Mouse (Mus musculus): Measurements from ENCODE around the gene Med27. TPM values are rescaled to one million over a fixed set of nuclear protein-coding genes. Genes with fewer than 3 reads are reported as not detected.

Med27 gene
- polyA plus RNA-seq, 1 experiment from 2014 or later: 57.9 TPM

GRCm38 (mm10) chr2:29401868-29402267 is 55.2 kb downstream of the Med27 start:
- no peak for DNase-seq (ENCODE audit: low spot score)
- Histone ChIP-seq H3K27me3 (replicated peaks; ENCODE audit: low read depth, poor library complexity, severe bottlenecking) (no peaks in the 10 kb centered on the region), H3K4me1 (peaks cover 29% of the 10 kb centered on the region), H3K9me3 (no peaks in the 10 kb centered on the region), H3K27ac (replicated peaks) (no peak overlapping the region), H3K36me3 (replicated peaks) (no peaks in the 10 kb centered on the region), H3K4me3 (no peak overlapping the region)
- 88% methylated on average over 1 of the region's 1 CpGs for WGBS

GRCm38 (mm10) chr2:29402550-29403076 is 56.0 kb downstream of the Med27 start:
- 90% methylated on average over 3 of the region's 3 CpGs for WGBS
- Histone ChIP-seq H3K4me1 (peaks cover 23% of the 10 kb centered on the region), H3K4me3 (no peak overlapping the region), H3K27ac (replicated peaks) (no peak overlapping the region), H3K36me3 (replicated peaks) (no peaks in the 10 kb centered on the region), H3K27me3 (replicated peaks; ENCODE audit: low read depth, poor library complexity, severe bottlenecking) (no peaks in the 10 kb centered on the region), H3K9me3 (no peaks in the 10 kb centered on the region)
- DNase-seq (ENCODE audit: low spot score): no peak

- no peaks in the 10 kb centered on the region for H3K9me3 ChIP-seq
- no peaks in the 10 kb centered on the region for H3K27me3 ChIP-seq (replicated peaks; ENCODE audit: low read depth, poor library complexity, severe bottlenecking)
- 71% methylated on average over 9 of the region's 9 CpGs for WGBS
- H3K4me1 ChIP-seq: peaks cover 16% of the 10 kb centered on the region
- DNase-seq (ENCODE audit: low spot score): no peak
- H3K27ac ChIP-seq (replicated peaks): no peak overlapping the region
- H3K36me3 ChIP-seq (replicated peaks): no peaks in the 10 kb centered on the region
- H3K4me3 ChIP-seq: no peak overlapping the region
Observed at GRCm38 (mm10) chr2:29403799-29404530, 57.3 kb downstream of the Med27 start.

GRCm38 (mm10) chr2:29404931-29405330 is 58.3 kb downstream of the Med27 start:
- peaks cover 12% of the 10 kb centered on the region for H3K4me1 ChIP-seq
- no peak for DNase-seq (ENCODE audit: low spot score)
- H3K36me3 ChIP-seq (replicated peaks): no peaks in the 10 kb centered on the region
- 91% methylated on average over 10 of the region's 10 CpGs for WGBS
- no peak overlapping the region for H3K27ac ChIP-seq (replicated peaks)
- H3K9me3 ChIP-seq: no peaks in the 10 kb centered on the region
- H3K27me3 ChIP-seq (replicated peaks; ENCODE audit: low read depth, poor library complexity, severe bottlenecking): no peaks in the 10 kb centered on the region
- no peak overlapping the region for H3K4me3 ChIP-seq

- no peak overlapping the region for H3K4me3 ChIP-seq
- H3K27ac ChIP-seq (replicated peaks): no peak overlapping the region
- no peaks in the 10 kb centered on the region for H3K27me3 ChIP-seq (replicated peaks; ENCODE audit: low read depth, poor library complexity, severe bottlenecking)
- H3K36me3 ChIP-seq (replicated peaks): no peaks in the 10 kb centered on the region
- DNase-seq (ENCODE audit: low spot score): no peak
- no peaks in the 10 kb centered on the region for H3K9me3 ChIP-seq
- peaks cover 12% of the 10 kb centered on the region for H3K4me1 ChIP-seq
- 87% methylated on average over 2 of the region's 2 CpGs for WGBS
Observed at GRCm38 (mm10) chr2:29405848-29406247, 59.2 kb downstream of the Med27 start.

GRCm38 (mm10) chr2:29407350-29407749 is 60.7 kb downstream of the Med27 start:
- H3K27me3 ChIP-seq (replicated peaks; ENCODE audit: low read depth, poor library complexity, severe bottlenecking): no peaks in the 10 kb centered on the region
- H3K36me3 ChIP-seq (replicated peaks): no peaks in the 10 kb centered on the region
- no peak overlapping the region for H3K27ac ChIP-seq (replicated peaks)
- H3K4me1 ChIP-seq: peaks cover 12% of the 10 kb centered on the region
- no peak overlapping the region for H3K4me3 ChIP-seq
- DNase-seq (ENCODE audit: low spot score): no peak
- 86% methylated on average over 3 of the region's 3 CpGs for WGBS
- H3K9me3 ChIP-seq: no peaks in the 10 kb centered on the region

GRCm38 (mm10) chr2:29407764-29408163 is 61.1 kb downstream of the Med27 start:
- DNase-seq (ENCODE audit: low spot score): no peak
- no peak overlapping the region for H3K4me3 ChIP-seq
- WGBS: 89% methylated on average over 7 of the region's 7 CpGs
- no peaks in the 10 kb centered on the region for H3K36me3 ChIP-seq (replicated peaks)
- H3K27me3 ChIP-seq (replicated peaks; ENCODE audit: low read depth, poor library complexity, severe bottlenecking): no peaks in the 10 kb centered on the region
- no peak overlapping the region for H3K27ac ChIP-seq (replicated peaks)
- no peaks in the 10 kb centered on the region for H3K9me3 ChIP-seq
- peaks cover 12% of the 10 kb centered on the region for H3K4me1 ChIP-seq

GRCm38 (mm10) chr2:29410884-29411283 is 64.3 kb downstream of the Med27 start:
- H3K27ac ChIP-seq (replicated peaks): no peak overlapping the region
- no peaks in the 10 kb centered on the region for H3K27me3 ChIP-seq (replicated peaks; ENCODE audit: low read depth, poor library complexity, severe bottlenecking)
- H3K36me3 ChIP-seq (replicated peaks): no peaks in the 10 kb centered on the region
- DNase-seq (ENCODE audit: low spot score): no peak
- 78% methylated on average over 7 of the region's 7 CpGs for WGBS
- H3K4me1 ChIP-seq: peaks cover 9% of the 10 kb centered on the region
- no peaks in the 10 kb centered on the region for H3K9me3 ChIP-seq
- H3K4me3 ChIP-seq: no peak overlapping the region

- peaks cover 9% of the 10 kb centered on the region for H3K4me1 ChIP-seq
- 78% methylated on average over 3 of the region's 3 CpGs for WGBS
- H3K27ac ChIP-seq (replicated peaks): no peak overlapping the region
Observed at GRCm38 (mm10) chr2:29412458-29412857, 65.8 kb downstream of the Med27 start.

GRCm38 (mm10) chr2:29413259-29413993 is 66.8 kb downstream of the Med27 start:
- Histone ChIP-seq H3K36me3 (replicated peaks) (no peaks in the 10 kb centered on the region), H3K4me3 (no peak overlapping the region), H3K27ac (replicated peaks) (no peak overlapping the region), H3K27me3 (replicated peaks; ENCODE audit: low read depth, poor library complexity, severe bottlenecking) (no peaks in the 10 kb centered on the region), H3K9me3 (no peaks in the 10 kb centered on the region), H3K4me1 (peaks cover 12% of the 10 kb centered on the region)
- DNase-seq (ENCODE audit: low spot score): no peak
- WGBS: 71% methylated on average over 13 of the region's 13 CpGs

More at GRCm38 (mm10) chr2:29412458-29412857, 65.8 kb downstream of the Med27 start:
- Histone ChIP-seq H3K36me3 (replicated peaks) (no peaks in the 10 kb centered on the region), H3K27me3 (replicated peaks; ENCODE audit: low read depth, poor library complexity, severe bottlenecking) (no peaks in the 10 kb centered on the region), H3K9me3 (no peaks in the 10 kb centered on the region), H3K4me3 (no peak overlapping the region)
- DNase-seq (ENCODE audit: low spot score): no peak

GRCm38 (mm10) chr2:29414852-29415473 is 68.3 kb downstream of the Med27 start:
- no peaks in the 10 kb centered on the region for H3K27me3 ChIP-seq (replicated peaks; ENCODE audit: low read depth, poor library complexity, severe bottlenecking)
- no peaks in the 10 kb centered on the region for H3K36me3 ChIP-seq (replicated peaks)
- 83% methylated on average over 7 of the region's 7 CpGs for WGBS
- H3K9me3 ChIP-seq: no peaks in the 10 kb centered on the region
- no peak for DNase-seq (ENCODE audit: low spot score)
- no peak overlapping the region for H3K4me3 ChIP-seq
- peaks cover 28% of the 10 kb centered on the region for H3K4me1 ChIP-seq
- no peak overlapping the region for H3K27ac ChIP-seq (replicated peaks)

GRCm38 (mm10) chr2:29418498-29418897 is 71.9 kb downstream of the Med27 start:
- no peak overlapping the region for H3K4me3 ChIP-seq
- 67% methylated on average over 6 of the region's 6 CpGs for WGBS
- peaks cover 25% of the 10 kb centered on the region for H3K4me1 ChIP-seq
- no peaks in the 10 kb centered on the region for H3K36me3 ChIP-seq (replicated peaks)
- DNase-seq (ENCODE audit: low spot score): no peak
- H3K9me3 ChIP-seq: no peaks in the 10 kb centered on the region
- H3K27me3 ChIP-seq (replicated peaks; ENCODE audit: low read depth, poor library complexity, severe bottlenecking): no peaks in the 10 kb centered on the region
- peak overlapping the region; percentile 45; the same call in 1 of the 2 replicates for H3K27ac ChIP-seq (replicated peaks)

All from embryonic facial prominence, embryonic 10.5 days (tissue).